Mouse (Mus musculus): ENCODE data around the gene Galnt17.

Gene Galnt17

GRCm38 (mm10) chr5:131239813-131240212, 68.5 kb downstream of the Galnt17 start:
- no peak for DNase-seq

- no peak for DNase-seq
These were observed 71.4 kb downstream of the Galnt17 start for GRCm38 (mm10) chr5:131236906-131237305.

GRCm38 (mm10) chr5:131233828-131234227, 74.5 kb downstream of the Galnt17 start:
- no peak for DNase-seq

DNA sequence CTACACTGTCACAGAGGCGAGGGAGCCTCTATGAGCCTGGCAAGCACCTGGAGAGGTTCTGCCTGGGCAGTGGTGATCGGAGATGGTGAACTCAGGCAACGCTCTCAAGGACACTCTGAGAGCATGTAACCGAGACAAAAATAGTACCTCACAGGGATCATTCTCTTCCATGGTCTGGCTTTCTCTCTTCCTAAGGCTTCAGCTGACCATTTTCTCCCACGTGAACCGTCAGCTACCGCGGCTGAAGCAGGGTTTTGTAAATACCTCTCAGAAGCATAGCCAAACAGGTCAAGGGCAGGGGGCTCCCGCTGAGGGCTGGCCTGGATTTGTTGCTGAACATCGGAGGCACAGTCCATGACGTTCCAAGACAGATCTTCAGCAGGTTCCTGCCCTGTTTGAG, 77.2 kb downstream of the Galnt17 start:
- peak; percentile 55 for DNase-seq

DNA sequence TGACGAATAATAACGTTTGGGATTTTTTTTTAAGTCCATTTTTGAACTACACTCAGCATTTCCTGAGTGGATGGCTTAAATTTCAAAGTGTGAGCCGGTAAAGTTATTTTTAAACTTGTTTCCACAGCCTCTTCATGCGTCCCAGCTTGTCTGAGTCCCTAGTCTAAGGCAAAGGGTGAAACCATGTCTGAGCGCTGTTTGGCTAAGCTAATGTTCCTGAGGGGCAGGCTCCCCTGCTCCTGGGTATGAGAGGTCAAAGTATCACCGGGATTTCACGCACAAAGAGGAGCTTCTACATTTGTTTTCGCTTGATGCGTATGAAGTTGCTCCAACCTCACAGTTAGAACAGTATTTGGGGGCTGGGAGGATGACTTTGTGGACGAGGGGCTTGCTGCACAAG, 78.6 kb downstream of the Galnt17 start:
- no peak for DNase-seq

DNA sequence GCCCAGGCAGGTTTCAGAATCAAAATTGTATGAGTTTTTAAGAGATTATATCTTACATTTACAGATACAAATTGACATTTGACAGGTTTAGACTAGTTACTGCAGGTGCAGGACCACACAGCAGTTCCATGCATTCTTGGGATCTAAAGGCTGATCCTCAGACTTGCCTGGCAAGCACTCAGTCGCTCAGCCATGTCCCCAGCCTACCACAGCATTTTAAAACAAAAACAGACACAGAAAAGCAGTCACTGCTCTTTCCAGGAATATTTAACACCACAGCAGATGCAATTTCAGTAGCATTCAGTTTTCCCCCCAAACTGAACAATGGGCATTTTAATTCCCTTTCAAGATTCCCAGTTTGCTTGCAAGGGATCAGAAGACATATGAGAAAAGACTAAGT, 84.9 kb downstream of the Galnt17 start:
- no peak for DNase-seq

DNA sequence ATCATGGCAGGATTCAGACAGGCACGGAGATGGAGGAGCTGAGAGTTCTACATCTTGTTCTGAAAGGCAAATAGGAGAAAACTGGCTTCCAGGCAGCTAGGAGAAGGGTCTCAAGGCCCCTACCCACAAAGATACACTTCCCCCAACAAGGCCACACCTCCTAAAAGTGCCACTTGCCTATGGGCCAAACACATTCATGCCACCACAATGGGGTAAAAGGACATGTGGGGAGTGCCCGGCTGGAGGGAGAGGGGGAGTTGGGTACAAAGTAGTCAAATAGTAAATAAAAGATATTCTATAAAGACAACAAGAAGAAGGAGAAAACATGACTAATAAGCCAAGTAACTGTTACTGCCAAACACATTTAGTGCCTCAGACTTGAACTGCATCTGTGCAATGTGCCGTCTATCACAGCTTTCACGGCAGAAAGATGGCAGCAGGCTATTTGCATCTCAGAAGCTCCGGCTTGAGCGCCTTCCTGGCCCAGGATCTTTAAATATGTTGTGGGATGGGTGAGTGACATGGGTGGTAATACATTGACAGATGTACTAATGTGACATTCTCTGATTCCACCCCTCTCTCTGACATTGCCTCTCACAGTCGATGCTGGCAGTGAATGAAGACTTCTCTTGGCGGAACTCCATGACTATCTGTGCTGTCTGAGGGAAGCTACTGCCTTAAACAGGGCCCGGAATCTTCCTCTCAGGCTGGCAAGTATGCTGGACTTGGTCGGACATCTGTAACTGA, 85.6 kb downstream of the Galnt17 start:
- peak; percentile 15 to 32 for DNase-seq

GRCm38 (mm10) chr5:131218221-131218620, 90.1 kb downstream of the Galnt17 start:
- DNase-seq: no peak

GRCm38 (mm10) chr5:131211618-131212017, 96.7 kb downstream of the Galnt17 start:
- no peak for DNase-seq

GRCm38 (mm10) chr5:131201146-131201545, 107.2 kb downstream of the Galnt17 start:
- DNase-seq: peak; percentile 18 to 57

DNA sequence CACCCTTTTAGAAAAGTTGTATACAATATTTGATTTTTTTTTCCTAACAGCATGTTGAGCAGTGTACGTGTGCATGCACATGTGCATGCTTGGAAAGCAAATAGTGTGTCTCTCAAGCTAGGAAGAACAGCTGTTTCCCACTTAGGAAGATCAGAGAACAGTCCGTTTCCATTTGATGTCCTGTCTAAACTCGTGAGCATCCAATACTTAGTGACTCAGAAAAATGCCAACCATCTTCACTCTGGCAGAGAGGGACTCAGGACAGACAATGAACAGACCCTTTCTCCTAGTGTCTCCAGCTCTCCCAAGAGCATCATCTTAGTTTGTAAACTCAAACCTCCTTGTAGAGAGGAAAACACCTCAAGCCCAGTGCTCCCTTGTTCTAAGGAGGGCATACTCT, 116.0 kb downstream of the Galnt17 start:
- DNase-seq: no peak

DNA sequence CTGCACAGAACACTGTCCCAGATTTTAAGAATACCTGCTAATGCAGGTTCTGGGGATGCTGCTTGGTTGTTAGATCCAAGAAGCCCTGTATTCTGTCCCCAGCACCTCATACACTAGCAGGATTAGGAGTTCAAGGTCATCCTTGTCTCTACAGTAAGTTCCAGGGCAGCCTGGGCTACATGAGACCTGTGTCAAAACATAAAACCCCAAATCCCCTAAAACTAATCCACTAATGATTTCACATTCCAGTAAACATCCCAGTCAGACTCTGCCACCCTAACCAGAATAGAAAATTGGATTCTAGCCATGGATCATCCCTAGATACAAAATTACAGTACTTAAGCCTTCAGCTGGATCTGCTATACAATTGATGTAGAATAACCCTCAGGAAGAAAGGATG, 123.7 kb downstream of the Galnt17 start:
- DNase-seq: no peak

GRCm38 (mm10) chr5:131181231-131181630, 127.1 kb downstream of the Galnt17 start:
- no peak for DNase-seq

DNA sequence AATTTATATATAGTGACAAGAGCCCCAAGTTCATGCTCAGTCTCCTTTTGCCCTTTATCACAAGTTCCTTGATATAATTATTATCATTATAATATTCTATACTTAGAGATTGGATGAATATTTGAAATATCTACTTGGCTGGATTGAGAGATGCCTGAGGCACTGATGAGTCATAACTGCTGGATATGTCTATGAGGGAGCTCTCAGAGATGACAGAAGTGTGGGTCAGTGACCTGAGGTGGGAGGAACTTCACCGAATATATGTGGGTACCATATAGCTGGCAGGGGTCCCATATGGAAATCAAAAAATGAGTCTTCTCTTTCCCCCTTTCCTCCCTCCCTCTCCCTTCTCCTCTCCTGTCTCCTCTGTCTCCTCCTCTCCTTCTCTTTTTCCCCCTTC, 127.5 kb downstream of the Galnt17 start:
- DNase-seq: no peak

- DNase-seq: no peak
These were observed 130.4 kb downstream of the Galnt17 start for GRCm38 (mm10) chr5:131177851-131178250.

DNA sequence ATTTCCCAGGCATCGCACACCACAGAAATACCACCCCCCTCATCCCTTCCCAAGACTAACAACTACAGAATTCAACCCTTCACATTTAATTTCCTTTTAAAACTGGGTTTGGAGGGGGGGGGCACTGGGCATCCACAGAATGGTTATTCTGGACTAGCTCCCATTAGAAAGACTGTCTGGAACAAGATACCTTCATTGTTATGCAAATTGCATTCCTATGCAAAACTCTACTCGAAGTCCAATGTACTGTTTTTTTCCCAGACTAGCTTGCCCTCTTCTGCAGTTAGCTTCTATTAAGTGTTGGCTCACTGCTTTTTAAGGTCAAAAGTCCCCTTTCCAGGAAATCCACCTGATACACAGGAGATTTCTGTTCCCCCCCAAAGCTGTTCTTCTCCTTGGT, 131.1 kb downstream of the Galnt17 start:
- DNase-seq: no peak

- DNase-seq: no peak
These were observed 139.1 kb downstream of the Galnt17 start for GRCm38 (mm10) chr5:131169186-131169585.

- DNase-seq: peak; percentile 52 to 58
These were observed 140.9 kb downstream of the Galnt17 start for GRCm38 (mm10) chr5:131167366-131167765.

- peak in 1 of 2 experiments; percentile 16 for DNase-seq
These were observed 142.6 kb downstream of the Galnt17 start for GRCm38 (mm10) chr5:131165681-131166080.

GRCm38 (mm10) chr5:131157866-131158265, 150.4 kb downstream of the Galnt17 start:
- DNase-seq: no peak

- no peak for DNase-seq
These were observed 152.0 kb downstream of the Galnt17 start for GRCm38 (mm10) chr5:131156323-131156722.

DNA sequence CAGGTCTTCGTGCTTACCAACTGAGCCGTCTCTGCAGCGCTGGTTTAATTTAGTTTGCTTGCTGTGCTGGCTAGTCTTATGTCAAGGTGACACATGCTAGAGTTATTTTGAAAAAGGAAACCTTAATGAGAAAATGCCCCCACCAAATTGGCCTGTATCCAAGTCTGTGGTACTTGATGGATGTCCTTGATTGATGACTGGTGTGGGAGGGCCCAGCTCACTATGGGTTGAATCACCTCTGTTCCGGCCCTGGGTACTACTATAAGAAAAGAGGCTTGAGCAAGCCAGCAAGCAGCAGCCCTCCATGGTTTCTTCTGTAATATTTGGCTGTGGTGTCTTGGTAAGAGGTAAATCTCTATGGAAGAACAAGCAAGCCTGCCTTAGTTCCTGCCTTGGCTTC, 165.7 kb downstream of the Galnt17 start:
- no peak for DNase-seq

DNA sequence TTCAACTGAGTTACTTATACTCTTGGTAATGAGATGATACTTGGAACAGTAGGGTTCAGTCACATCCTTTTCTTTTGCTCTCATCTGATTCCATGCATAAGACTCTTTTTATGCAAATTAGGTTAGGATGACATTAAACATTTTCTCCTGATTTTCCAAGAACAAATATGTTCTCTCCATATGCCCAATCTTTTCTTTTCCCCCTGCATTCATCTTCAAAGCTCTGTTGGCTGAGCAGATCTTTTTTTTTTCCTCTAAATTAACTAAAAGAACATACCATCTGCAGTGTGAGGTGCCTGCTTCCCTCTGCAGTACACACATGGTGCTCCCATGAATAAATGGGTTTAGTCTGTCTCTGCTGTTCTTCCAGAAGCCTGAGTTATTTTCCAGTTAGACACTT, 173.5 kb downstream of the Galnt17 start:
- DNase-seq: no peak

DNA sequence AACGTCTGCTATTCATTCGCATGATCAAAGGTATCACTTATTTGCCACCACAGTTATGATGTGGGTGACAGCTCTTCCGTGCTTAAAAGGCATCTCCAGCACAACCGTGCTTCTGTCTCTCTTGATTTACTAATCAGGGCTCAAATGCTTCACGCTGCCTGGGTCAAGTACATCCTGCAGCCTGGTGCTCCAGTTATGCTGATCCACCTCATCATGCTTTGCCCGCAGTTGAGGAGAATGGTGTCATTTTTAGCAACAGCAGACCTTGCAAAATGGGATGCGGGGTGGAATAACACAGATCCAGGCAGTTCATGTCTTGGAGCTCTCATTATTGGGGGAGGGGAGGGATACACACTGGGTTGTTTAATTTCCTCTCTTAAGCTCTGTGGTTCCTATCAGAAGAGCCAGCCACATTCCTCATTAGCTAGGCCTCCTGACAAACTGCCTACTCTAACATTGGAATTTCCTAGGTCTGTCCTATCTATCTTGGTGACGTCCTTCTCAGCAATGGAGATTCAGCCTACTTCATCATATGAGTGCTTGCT, 187.9 kb downstream of the Galnt17 start:
- peak; percentile 9 to 21 for DNase-seq

DNA sequence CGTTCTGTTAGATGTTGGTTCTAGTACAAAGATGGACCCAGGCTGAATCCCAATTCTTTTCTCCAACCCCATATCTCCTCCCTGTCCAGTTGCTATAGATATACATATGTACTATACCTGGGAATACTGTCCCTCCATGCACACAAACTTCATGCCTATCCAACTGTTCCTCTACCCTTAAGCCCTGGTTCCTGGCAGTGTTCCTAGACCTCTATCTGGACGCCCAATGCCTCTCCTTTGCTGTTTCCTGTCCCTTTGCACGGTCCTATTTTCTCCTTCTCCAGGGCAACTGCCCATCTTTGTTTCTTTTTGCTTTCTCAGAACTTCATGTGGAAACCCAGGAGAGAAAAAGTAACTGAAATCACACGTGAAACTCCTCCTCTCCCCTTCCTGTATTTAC, 188.4 kb downstream of the Galnt17 start:
- peak; percentile 19 to 35 for DNase-seq
